Mouse (Mus musculus): ENCODE data around the gene Osbpl5. TPM values are rescaled to one million over a fixed set of nuclear protein-coding genes. Genes with fewer than 3 reads are reported as not detected.
A peak's percentile ranks its signal among the peaks of the same experiment; 100 is the strongest.

Gene Osbpl5
- polyA plus RNA-seq (2015; fragmentation: Nextera tagmentation; extraction: Ambion mirVana), result 1.4 and 1.6 TPM in 2 replicates

DNA sequence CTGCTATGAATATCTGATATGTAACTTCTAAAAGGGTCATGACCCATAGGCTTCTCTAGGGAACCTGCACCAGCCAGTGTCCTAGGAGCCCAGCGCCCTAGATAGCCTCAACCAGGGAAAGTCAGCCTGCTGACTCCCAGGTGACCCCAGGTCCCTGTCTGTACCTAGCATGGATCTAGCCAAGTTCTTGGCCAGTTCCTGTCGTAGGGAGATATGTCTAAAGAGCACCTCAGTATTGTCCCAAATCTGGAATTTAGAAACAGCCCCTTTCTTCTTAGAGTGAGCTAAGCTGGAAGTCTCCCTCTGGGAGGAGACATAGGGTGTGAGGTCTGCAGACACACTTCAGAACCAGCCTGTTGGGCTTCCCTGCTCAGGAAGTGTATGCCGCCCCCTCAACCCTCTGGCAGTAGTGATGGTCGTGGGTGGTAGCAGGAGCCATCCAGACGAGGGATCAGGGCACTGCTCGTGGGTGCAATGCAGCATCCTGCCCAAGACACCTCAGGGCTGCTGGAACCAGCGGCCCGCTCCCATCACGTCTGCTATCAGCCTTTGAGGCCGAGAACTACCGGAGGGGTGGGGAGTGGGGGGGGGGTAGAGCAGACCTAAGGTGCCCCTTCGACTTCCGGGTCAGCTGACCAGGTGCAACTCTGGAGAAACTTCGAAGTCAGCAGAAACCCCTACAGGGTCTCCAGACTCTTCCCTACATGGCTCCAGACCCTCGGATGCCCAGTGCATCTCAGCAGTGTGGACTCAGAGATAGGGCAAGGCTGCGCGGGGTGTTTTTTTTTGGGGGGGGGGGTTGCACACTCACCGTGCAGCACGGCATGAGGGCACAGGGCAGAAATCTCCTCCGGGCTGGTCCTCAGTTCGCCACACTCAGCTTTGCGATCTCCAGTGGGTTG, at the start of gene Osbpl5:
Gene Osbpl5 (minus strand): TSS at position 861 of the 902 bp plus-strand sequence.
- WGBS (ENCODE audit: insufficient replicate concordance), result 21% methylated on average over 22 of the region's 22 CpGs
- H3K9ac ChIP-seq (replicated peaks), result no peak within 1 kb of the TSS
- peaks cover 9% of the 10 kb centered on the region for H3K4me1 ChIP-seq (ENCODE audit: insufficient read depth)
- TF ChIP-seq EP300 (IDR thresholded peaks at IDR 0.05; ENCODE audit: low read depth), result no peak
- TF ChIP-seq CTCF (IDR thresholded peaks at IDR 0.05; ENCODE audit: low read depth), result no peak
- no peak for DNase-seq
- H3K27ac ChIP-seq (ENCODE audit: low read depth), result no peak within 1 kb of the TSS
- H3K9me3 ChIP-seq (ENCODE audit: low read length), result no peaks in the 10 kb centered on the region
- H3K27me3 ChIP-seq (ENCODE audit: insufficient read depth, low read length), result peaks cover 13% of the 10 kb centered on the region; the same call in 1 of the 2 replicates
- no peak for ATAC-seq
- peak within 1 kb of the TSS; percentile 16 for H3K4me3 ChIP-seq (ENCODE audit: low read depth, low read length)
- H3K36me3 ChIP-seq (replicated peaks; ENCODE audit: insufficient read depth, low read length), result no peaks in the 10 kb centered on the region
- peak within 1 kb of the TSS; percentile 66 for H3K4me2 ChIP-seq (ENCODE audit: low read depth, low read length)

DNA sequence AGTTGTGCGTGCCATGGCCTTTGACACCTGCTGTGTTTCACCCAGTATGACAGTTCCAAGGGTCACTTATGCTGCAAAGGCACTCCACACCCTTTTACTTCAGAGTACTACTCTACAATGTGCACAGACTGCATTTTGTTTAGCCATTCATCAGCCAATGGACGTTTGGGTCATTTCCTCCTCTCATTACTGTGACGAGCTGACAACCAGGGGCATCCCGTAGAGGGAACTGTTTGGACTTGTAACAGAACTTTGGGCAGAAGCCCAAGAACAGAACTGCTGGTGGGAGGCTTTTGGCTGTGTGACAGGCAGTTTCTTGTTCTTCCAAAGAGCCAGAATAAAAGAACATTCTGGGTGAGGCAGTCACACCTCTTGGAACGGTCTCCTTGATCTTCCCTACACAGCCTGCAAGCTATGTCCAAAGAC, 48.4 kb upstream of the Osbpl5 start:
- Histone ChIP-seq H3K9me3 (ENCODE audit: low read length) (no peaks in the 10 kb centered on the region), H3K4me3 (ENCODE audit: low read depth, low read length) (no peak overlapping the region), H3K4me2 (ENCODE audit: low read depth, low read length) (no peak overlapping the region), H3K4me1 (ENCODE audit: insufficient read depth) (no peaks in the 10 kb centered on the region), H3K36me3 (replicated peaks; ENCODE audit: insufficient read depth, low read length) (peaks cover 23% of the 10 kb centered on the region), H3K9ac (replicated peaks) (no peak overlapping the region), H3K27me3 (ENCODE audit: insufficient read depth, low read length) (no peaks in the 10 kb centered on the region), H3K27ac (ENCODE audit: low read depth) (no peak overlapping the region)
- TF ChIP-seq EP300 (IDR thresholded peaks at IDR 0.05; ENCODE audit: low read depth) (no peak), CTCF (IDR thresholded peaks at IDR 0.05; ENCODE audit: low read depth) (no peak)
- no peak for ATAC-seq
- 57% methylated on average over 5 of the region's 5 CpGs for WGBS (ENCODE audit: insufficient replicate concordance)
- no peak for DNase-seq

DNA sequence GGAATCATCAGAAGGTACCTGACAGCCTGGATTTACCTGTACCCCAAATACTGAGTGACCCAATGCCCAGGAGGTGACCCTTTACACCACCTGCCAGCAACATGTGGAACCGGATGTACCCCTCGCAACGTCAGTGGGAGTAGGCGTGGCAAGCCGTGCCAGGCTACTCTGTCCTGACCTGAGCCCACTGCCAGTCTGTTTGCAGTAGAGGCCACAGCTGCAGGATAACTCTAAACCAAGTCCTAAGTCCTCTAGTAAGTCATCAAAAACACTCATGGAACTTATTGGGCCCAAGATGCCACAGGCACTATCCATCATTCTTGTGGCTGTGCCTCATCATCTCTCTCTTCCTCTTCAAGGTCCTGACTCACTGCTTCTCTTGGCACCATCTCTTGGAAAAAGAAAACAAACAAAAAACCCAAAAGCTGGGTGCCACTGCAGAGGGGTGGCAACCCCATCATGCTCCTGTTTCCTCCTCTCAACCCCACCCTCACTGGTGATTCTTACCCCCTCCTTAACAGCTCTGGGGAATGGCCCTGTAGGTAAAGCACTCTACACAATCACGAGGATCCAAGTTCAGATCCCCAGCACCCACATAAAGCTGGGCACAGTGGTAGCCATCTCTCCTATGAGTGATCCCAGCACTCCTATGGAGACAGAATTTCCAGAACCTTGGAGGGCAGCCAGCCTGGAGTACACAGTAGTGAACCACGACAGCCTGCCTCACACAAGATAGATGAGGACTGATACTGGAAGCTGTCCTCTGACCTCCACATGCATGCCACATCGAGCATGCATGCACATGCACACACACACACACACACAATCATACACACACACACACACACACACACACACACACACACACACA, 44.6 kb upstream of the Osbpl5 start:
- 77% methylated on average over 8 of the region's 8 CpGs for WGBS (ENCODE audit: insufficient replicate concordance)
- Histone ChIP-seq H3K36me3 (replicated peaks; ENCODE audit: insufficient read depth, low read length) (peaks cover 29% of the 10 kb centered on the region), H3K27me3 (ENCODE audit: insufficient read depth, low read length) (no peaks in the 10 kb centered on the region), H3K27ac (ENCODE audit: low read depth) (no peak overlapping the region), H3K4me3 (ENCODE audit: low read depth, low read length) (no peak overlapping the region), H3K4me1 (ENCODE audit: insufficient read depth) (no peaks in the 10 kb centered on the region), H3K9ac (replicated peaks) (no peak overlapping the region), H3K9me3 (ENCODE audit: low read length) (no peaks in the 10 kb centered on the region), H3K4me2 (ENCODE audit: low read depth, low read length) (no peak overlapping the region)
- TF ChIP-seq CTCF (IDR thresholded peaks at IDR 0.05; ENCODE audit: low read depth) (no peak), EP300 (IDR thresholded peaks at IDR 0.05; ENCODE audit: low read depth) (no peak)
- no peak for ATAC-seq
- no peak for DNase-seq

DNA sequence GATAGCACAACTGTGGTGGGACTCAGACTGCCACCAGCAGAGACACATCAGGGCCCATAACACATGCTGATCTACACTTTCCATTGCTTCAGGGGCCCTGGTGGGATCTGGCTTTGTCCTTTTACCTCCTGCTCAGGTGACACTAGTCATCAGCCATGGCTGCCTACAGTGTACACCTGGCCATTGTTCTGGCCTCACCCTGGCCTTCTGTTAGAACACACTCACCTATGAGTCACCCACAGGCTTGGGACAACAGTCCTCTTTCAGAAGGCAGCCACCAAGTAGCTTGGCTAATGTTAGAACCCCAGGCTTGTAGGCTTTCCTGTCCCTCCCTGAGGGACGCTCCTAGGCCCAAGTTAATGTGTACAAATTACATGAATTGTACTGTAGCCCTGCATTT, 44.0 kb upstream of the Osbpl5 start:
- no peak for ATAC-seq
- no peak for DNase-seq
- no peaks in the 10 kb centered on the region for H3K4me1 ChIP-seq (ENCODE audit: insufficient read depth)
- peaks cover 28% of the 10 kb centered on the region for H3K36me3 ChIP-seq (replicated peaks; ENCODE audit: insufficient read depth, low read length)
- no peaks in the 10 kb centered on the region for H3K27me3 ChIP-seq (ENCODE audit: insufficient read depth, low read length)
- no peaks in the 10 kb centered on the region for H3K9me3 ChIP-seq (ENCODE audit: low read length)
- no peak for TF ChIP-seq CTCF (IDR thresholded peaks at IDR 0.05; ENCODE audit: low read depth)
- no peak for TF ChIP-seq EP300 (IDR thresholded peaks at IDR 0.05; ENCODE audit: low read depth)
- no peak overlapping the region for H3K4me3 ChIP-seq (ENCODE audit: low read depth, low read length)
- H3K27ac ChIP-seq (ENCODE audit: low read depth), result no peak overlapping the region
- no peak overlapping the region for H3K4me2 ChIP-seq (ENCODE audit: low read depth, low read length)
- H3K9ac ChIP-seq (replicated peaks), result no peak overlapping the region
- 77% methylated on average over 1 of the region's 1 CpGs for WGBS (ENCODE audit: insufficient replicate concordance)

DNA sequence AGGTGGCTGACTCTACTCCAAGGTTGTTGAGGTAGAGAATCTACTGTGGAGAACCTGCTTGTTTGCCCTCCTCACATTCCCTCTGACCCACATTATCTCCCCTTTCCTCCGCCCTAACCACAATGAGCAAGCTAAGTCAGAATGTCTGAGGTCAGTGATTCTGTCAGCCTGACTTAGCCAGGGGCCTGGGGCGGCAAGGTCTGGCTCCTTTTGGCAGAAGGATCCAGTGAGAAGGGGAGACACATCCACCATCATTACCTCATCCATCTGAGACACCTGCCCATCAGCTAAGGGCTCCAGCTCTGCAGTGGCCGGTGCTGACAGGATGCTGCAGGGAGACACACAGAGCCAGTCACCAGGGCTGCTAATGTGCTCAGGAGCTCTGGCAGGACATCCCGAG, 42.0 kb upstream of the Osbpl5 start:
- Histone ChIP-seq H3K4me3 (ENCODE audit: low read depth, low read length) (no peak overlapping the region), H3K9ac (replicated peaks) (no peak overlapping the region), H3K36me3 (replicated peaks; ENCODE audit: insufficient read depth, low read length) (peaks cover 31% of the 10 kb centered on the region), H3K27me3 (ENCODE audit: insufficient read depth, low read length) (no peaks in the 10 kb centered on the region), H3K9me3 (ENCODE audit: low read length) (no peaks in the 10 kb centered on the region), H3K27ac (ENCODE audit: low read depth) (no peak overlapping the region), H3K4me2 (ENCODE audit: low read depth, low read length) (no peak overlapping the region), H3K4me1 (ENCODE audit: insufficient read depth) (no peaks in the 10 kb centered on the region)
- ATAC-seq (no peak), DNase-seq (no peak)
- 71% methylated on average over 4 of the region's 4 CpGs for WGBS (ENCODE audit: insufficient replicate concordance)
- TF ChIP-seq EP300 (IDR thresholded peaks at IDR 0.05; ENCODE audit: low read depth), result no peak
- TF ChIP-seq CTCF (IDR thresholded peaks at IDR 0.05; ENCODE audit: low read depth), result no peak

DNA sequence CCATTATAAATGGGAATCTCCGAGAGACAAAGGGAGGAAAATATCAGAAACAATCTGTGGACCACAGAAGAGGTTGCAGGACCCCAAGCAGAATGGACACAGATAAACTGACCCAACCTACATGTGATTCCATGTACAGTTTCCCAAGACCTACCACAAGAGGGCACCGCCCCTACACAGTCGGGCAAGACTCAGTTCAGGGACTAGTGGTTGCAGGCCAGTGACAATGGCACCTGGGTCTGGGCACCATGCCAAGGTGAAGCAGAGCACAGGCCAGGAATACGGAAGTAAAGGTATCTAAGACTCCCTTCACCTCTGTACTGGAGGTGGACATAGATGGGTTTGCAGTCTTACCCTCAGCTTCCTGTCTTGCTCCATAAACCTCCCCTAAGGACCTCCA, 36.3 kb upstream of the Osbpl5 start:
- H3K27ac ChIP-seq (ENCODE audit: low read depth), result no peak overlapping the region
- TF ChIP-seq EP300 (IDR thresholded peaks at IDR 0.05; ENCODE audit: low read depth) (no peak), CTCF (IDR thresholded peaks at IDR 0.05; ENCODE audit: low read depth) (peak; percentile 74)
- H3K4me2 ChIP-seq (ENCODE audit: low read depth, low read length), result no peak overlapping the region
- WGBS (ENCODE audit: insufficient replicate concordance), result 42% methylated on average over 4 of the region's 4 CpGs
- H3K9me3 ChIP-seq (ENCODE audit: low read length), result 0 out of 2 replicates have a peak, but pooled peaks cover 8% of the 10 kb centered on the region
- H3K36me3 ChIP-seq (replicated peaks; ENCODE audit: insufficient read depth, low read length), result peaks cover 17% of the 10 kb centered on the region
- DNase-seq (peak; percentile 71), ATAC-seq (peak; percentile 78)
- no peak overlapping the region for H3K4me3 ChIP-seq (ENCODE audit: low read depth, low read length)
- H3K27me3 ChIP-seq (ENCODE audit: insufficient read depth, low read length), result no peaks in the 10 kb centered on the region
- no peaks in the 10 kb centered on the region; the same call in 1 of the 2 replicates for H3K4me1 ChIP-seq (ENCODE audit: insufficient read depth)
- H3K9ac ChIP-seq (replicated peaks), result no peak overlapping the region

Measured in liver, postnatal 0 days (tissue).